Mouse (Mus musculus) lung, postnatal 25 days (tissue): ENCODE data around the gene Thoc7.

Source experiments
- DNase-seq: peaks from one replicate; pipeline ENCODE4 v3.0.0; 2022; ENCODE audit warnings: low spot score

The Thoc7 gene

GRCm38 (mm10) chr14:13933290-13934051 is 28.2 kb downstream of the Thoc7 start:
- DNase-seq = no peak

DNA sequence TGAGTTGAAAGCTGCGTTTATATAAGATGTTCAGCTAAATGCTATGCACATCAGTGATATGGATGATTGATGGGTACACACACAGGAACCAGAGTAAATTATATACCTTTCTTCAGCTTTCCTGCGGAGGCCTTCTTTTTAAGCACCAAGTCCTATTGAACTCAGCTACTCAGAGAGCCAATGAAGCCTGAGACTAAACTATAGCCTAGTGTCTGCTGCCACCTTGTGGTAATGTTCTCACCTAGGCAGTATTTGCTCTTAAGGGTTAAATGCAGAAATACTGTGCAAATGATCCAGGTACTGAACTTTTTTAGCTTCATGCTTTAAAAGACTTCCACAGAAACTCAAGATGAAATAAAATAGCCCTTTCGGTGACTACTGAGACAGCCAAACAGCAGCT is 44.0 kb downstream of the Thoc7 start:
- peak; percentile 41 for DNase-seq

DNA sequence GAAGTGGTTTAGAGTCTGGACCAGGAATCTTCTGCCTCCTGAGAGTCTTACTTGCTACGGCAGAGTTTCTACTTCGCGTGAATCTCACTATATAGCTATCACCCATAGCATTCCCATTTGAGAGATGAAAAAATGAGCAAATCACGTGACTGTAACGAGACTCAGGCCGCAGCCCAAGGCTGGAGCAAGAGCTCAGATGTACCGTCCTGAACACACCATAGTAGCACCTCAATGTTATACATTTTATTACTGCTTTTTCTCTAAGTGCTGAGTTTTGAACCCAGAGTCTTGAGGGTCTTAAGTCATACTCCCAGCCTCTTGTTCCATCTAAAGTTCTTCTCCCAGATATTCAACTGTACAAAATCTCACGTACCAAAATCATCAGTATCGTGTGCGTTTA is 44.4 kb downstream of the Thoc7 start:
- DNase-seq = no peak

- DNase-seq = no peak
Measured at GRCm38 (mm10) chr14:13915207-13915606, 46.4 kb downstream of the Thoc7 start.

DNA sequence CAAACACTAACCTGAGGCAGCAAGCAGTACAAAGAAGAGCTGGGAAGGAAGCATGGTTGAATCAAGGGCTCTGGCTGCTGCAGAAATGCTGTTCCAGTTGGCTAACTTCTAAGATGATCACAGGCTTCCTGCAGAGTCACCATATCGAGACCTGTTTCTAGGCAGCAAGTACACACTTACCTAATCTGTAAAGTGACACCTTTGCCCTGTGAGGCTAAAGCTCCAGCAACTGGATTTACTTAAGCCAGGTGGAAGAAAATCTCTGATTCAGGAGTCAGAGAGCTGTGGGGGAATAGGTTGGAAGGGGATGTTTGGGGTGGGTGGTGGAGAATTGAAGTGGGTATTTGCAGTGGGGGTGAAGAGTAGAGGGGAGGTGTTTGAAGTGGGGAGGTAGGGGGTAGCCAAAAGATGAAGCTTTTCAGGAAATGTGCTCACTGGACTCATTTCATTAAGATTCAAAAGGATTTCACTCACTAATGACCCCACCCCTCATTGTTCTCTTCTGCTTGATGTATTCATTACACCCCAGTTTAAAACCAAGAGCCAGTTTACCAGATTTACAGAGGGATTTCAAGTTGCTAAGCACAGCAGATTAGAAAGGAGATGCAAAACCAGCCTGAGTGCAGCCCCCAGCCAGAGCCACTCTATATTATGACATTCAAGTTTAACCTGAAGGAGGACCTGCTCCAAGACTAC is 47.1 kb downstream of the Thoc7 start, which contains the start of gene Gm281:
Gm281 (minus strand) TSS at position 92 of the 696 bp plus-strand sequence.
- DNase-seq = no peak

DNA sequence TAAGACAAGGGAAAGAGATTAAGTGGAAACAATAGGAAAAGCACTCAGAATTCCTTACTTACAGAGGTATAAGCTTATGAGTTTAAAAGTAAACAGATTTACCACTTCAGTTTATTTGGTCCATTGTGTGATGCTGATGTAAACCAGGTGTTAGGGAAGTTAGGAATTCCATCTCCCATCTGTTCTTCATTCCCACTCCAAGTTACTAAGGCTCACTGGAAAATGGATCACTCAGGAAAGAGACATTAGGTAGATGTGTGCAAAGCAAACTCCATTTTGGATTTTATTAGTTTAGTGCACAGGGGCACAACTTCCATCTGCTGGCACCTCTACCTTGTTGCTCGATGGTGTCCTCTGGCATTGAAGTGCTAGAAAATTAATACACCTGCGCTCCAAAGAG is 51.5 kb downstream of the Thoc7 start:
- no peak for DNase-seq

GRCm38 (mm10) chr14:13907145-13907544 is 54.5 kb downstream of the Thoc7 start:
- DNase-seq = no peak

DNA sequence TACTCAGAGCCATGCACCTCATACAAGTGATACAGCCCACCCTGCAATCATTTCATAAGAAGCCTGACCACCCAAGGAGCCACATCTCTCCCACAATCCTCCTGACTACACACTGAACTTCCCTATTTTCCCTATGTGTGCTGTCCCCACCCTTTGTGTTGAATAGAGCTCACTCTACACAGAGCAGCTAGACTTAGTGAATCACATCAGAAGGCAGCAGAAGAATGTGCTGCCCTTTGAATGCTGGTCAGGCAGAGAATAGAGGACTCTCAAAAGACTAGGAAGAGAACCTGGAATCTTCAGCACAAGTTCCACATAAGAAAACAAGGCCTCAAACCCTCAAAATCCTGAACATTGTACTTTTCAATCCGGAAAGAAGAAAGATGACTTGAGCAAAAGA is 55.2 kb downstream of the Thoc7 start:
- DNase-seq = no peak

GRCm38 (mm10) chr14:13901611-13902067 is 60.0 kb downstream of the Thoc7 start:
- peak; percentile 57 for DNase-seq
